Mouse (Mus musculus) embryo, embryonic 9.5 days (tissue): Measurements from ENCODE around the gene Macrod2.

Experiments used
- DNase-seq: peaks from one replicate; pipeline ENCODE4 v3.0.0-alpha.2; 2017; ENCODE audit errors: extremely low spot score

Macrod2 gene

GRCm38 (mm10) chr2:141472791-141473190 lies 1077.7 kb downstream of the Macrod2 start:
- no peak for DNase-seq

GRCm38 (mm10) chr2:141477585-141477984 lies 1082.5 kb downstream of the Macrod2 start:
- DNase-seq: no peak

GRCm38 (mm10) chr2:141490518-141490917 lies 1095.4 kb downstream of the Macrod2 start:
- no peak for DNase-seq

GRCm38 (mm10) chr2:141505451-141505850 lies 1110.3 kb downstream of the Macrod2 start:
- DNase-seq: no peak

- no peak for DNase-seq
Measured at GRCm38 (mm10) chr2:141507929-141508897, 1113.1 kb downstream of the Macrod2 start.

GRCm38 (mm10) chr2:141514976-141515375 lies 1119.9 kb downstream of the Macrod2 start:
- DNase-seq: no peak

- no peak for DNase-seq
Measured at GRCm38 (mm10) chr2:141522081-141522480, 1127.0 kb downstream of the Macrod2 start.

GRCm38 (mm10) chr2:141545877-141546276 lies 1150.8 kb downstream of the Macrod2 start:
- DNase-seq: no peak

- DNase-seq: no peak
Measured at GRCm38 (mm10) chr2:141551701-141552100, 1156.6 kb downstream of the Macrod2 start.

GRCm38 (mm10) chr2:141556747-141557146 lies 1161.6 kb downstream of the Macrod2 start:
- DNase-seq: no peak

GRCm38 (mm10) chr2:141558242-141558827 lies 1163.2 kb downstream of the Macrod2 start:
- DNase-seq: no peak

- no peak for DNase-seq
Measured at GRCm38 (mm10) chr2:141565986-141566385, 1170.9 kb downstream of the Macrod2 start.

- DNase-seq: no peak
Measured at GRCm38 (mm10) chr2:141571360-141571759, 1176.3 kb downstream of the Macrod2 start.

GRCm38 (mm10) chr2:141578206-141578605 lies 1183.1 kb downstream of the Macrod2 start:
- no peak for DNase-seq

GRCm38 (mm10) chr2:141582431-141582830 lies 1187.3 kb downstream of the Macrod2 start:
- DNase-seq: no peak

GRCm38 (mm10) chr2:141582933-141583332 lies 1187.8 kb downstream of the Macrod2 start:
- no peak for DNase-seq

GRCm38 (mm10) chr2:141587290-141587689 lies 1192.2 kb downstream of the Macrod2 start:
- DNase-seq: no peak

GRCm38 (mm10) chr2:141591326-141591725 lies 1196.2 kb downstream of the Macrod2 start:
- peak; percentile 27 for DNase-seq

GRCm38 (mm10) chr2:141594811-141595210 lies 1199.7 kb downstream of the Macrod2 start:
- DNase-seq: no peak

- no peak for DNase-seq
Measured at GRCm38 (mm10) chr2:141617721-141618120, 1222.6 kb downstream of the Macrod2 start.

- no peak for DNase-seq
Measured at GRCm38 (mm10) chr2:141618257-141618656, 1223.1 kb downstream of the Macrod2 start.

GRCm38 (mm10) chr2:141664051-141664450 lies 1268.9 kb downstream of the Macrod2 start:
- no peak for DNase-seq

- no peak for DNase-seq
Measured at GRCm38 (mm10) chr2:141672814-141673213, 1277.7 kb downstream of the Macrod2 start.
